Mouse (Mus musculus) intestine, postnatal 0 days (tissue): ENCODE data around the gene Atp2b4. TPM values are rescaled to one million over a fixed set of nuclear protein-coding genes. Genes with fewer than 3 reads are reported as not detected.
A peak's percentile ranks its signal among the peaks of the same experiment; 100 is the strongest.

Source experiments
- ATAC-seq: fragments of 200-750 bp; cut with Nextera tagmentation; 2 replicates; pipeline ENCODE4 v1.8.0; 2017; ENCODE audit warnings: mild to moderate bottlenecking, moderate TSS enrichment, moderate library complexity
- H3K27ac ChIP-seq: fragments of 300-500 bp; sonication (generic); 2 replicates; pipeline ENCODE4 v1.5.1; 2014; ENCODE audit warnings: mild to moderate bottlenecking, low read depth, low read length, moderate library complexity
- H3K27me3 ChIP-seq: fragments of 300-500 bp; sonication (generic); replicated peaks from 2 replicates; pipeline ENCODE4 v1.6.1; 2014; ENCODE audit warnings: low read length, mixed read lengths; ENCODE audit not compliant: control insufficient read depth, insufficient read depth
- H3K36me3 ChIP-seq: fragments of 300-500 bp; sonication (generic); 2 replicates; pipeline ENCODE4 v1.6.1; 2014; ENCODE audit warnings: mild to moderate bottlenecking, moderate library complexity; ENCODE audit not compliant: control insufficient read depth, insufficient read depth
- H3K4me1 ChIP-seq: fragments of 300-500 bp; sonication (generic); replicated peaks from 2 replicates; pipeline ENCODE4 v1.6.1; 2014; ENCODE audit warnings: antibody characterized with exemption, low read length, mixed read lengths; ENCODE audit not compliant: control insufficient read depth, insufficient read depth
- H3K4me2 ChIP-seq: fragments of 300-500 bp; sonication (generic); replicated peaks from 2 replicates; pipeline ENCODE4 v1.6.1; 2014; ENCODE audit warnings: low read depth, mild to moderate bottlenecking, moderate library complexity
- H3K4me3 ChIP-seq: fragments of 300-500 bp; sonication (generic); 2 replicates; pipeline ENCODE4 v1.5.1; 2014; ENCODE audit warnings: low read depth, low read length
- H3K9ac ChIP-seq: fragments of 300-500 bp; sonication (generic); 2 replicates; pipeline ENCODE4 v1.6.1; 2014; ENCODE audit warnings: mild to moderate bottlenecking, low read depth, low read length
- H3K9me3 ChIP-seq: fragments of 300-500 bp; sonication (generic); 2 replicates; pipeline ENCODE4 v1.6.1; 2016; ENCODE audit warnings: mixed run types; ENCODE audit not compliant: control insufficient read depth
- CTCF ChIP-seq: sonication (generic); IDR thresholded peaks from 2 replicates; pipeline ENCODE4 v1.5.1; 2016; ENCODE audit warnings: low read depth, mild to moderate bottlenecking, control low read depth, antibody characterized with exemption, moderate library complexity
- WGBS: fragments of 180-500 bp; shearing (Covaris S2); extraction: QIAGEN DNeasy Blood & Tissue Kit; methylation state at CpG from one replicate; pipeline ENCODE4 v1.1.7; 2014; 5-methylcytosine and 5-hydroxymethylcytosine counted together
- microRNA-seq: library from miRNA; unstranded; fragments of <30 nt; microRNA quantifications from one replicate; pipeline ENCODE4, GENCODE M21; 2016
- polyA plus RNA-seq: library from polyadenylated mRNA; unstranded; fragments of >200 nt; fragmentation: Nextera tagmentation; extraction: Ambion mirVana; gene quantifications from 2 replicates; pipeline ENCODE4 v1.2.1, GENCODE M21; 2015

The Atp2b4 gene
- polyA plus RNA-seq, 1 experiment from 2014 or later, result 9.8 TPM

DNA sequence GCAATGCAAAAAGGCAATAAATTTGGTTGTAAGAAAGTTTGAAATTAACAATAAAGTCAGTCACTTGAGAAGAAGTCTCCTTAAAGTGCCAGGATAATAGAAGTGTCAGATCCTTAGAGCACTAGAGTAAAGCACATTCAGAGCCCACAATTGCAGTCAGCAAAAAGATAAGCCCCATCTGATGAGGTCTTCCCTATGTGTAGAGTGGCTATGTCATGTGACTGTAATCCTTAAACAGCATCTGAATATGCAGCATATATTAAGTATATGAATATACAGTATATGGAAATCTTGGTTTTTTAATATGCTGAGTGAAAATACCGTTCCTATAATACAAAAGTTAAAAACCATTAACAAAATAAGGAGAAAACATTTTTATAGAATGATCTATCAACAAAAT is 147.8 kb downstream of the Atp2b4 start:
- Histone ChIP-seq H3K9me3 (no peaks in the 10 kb centered on the region), H3K9ac (no peak overlapping the region), H3K27me3 (no peaks in the 10 kb centered on the region), H3K36me3 (peaks cover 31% of the 10 kb centered on the region; the same call in 1 of the 2 replicates), H3K4me2 (no peak overlapping the region), H3K4me1 (no peaks in the 10 kb centered on the region), H3K4me3 (no peak overlapping the region), H3K27ac (no peak overlapping the region)
- WGBS, result 95% methylated on average over 1 of the region's 1 CpGs
- no peak for TF ChIP-seq CTCF
- no peak for ATAC-seq

DNA sequence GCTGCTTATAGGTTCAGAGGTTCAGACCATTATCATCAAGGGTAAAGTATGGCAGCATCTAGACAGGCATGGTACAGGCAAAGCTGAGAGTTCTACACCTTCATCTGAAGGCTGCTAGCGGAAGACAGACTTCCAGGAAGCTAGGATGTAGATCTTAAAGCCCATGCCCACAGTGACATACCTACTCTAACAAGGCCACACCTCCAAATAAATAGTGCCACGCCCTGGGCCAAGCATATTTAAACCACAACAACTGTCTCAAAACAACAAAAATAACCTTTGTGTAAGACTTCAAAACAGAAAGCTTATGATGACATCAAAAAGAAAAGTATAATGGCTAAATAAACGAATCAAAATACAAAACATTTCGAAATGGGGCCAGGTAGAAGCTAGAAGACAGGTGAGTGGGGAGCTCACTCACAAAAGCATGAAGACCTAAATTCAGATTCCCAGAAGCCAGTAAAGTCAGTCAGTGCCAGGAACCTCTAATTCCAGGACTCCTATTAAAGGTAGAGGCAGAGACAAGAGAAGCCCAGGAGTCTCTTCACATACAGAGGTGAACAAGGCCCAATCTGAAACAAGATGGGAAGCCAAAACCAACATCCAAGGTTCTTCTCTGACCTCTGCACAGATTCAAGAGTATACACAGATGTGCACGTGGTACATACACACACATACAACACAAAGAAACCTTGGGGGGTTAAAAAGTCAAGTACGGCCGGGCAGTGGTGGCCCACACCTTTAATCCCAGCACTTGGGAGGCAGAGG is 150.4 kb downstream of the Atp2b4 start:
- Histone ChIP-seq H3K4me2 (no peak overlapping the region), H3K9ac (no peak overlapping the region), H3K36me3 (peaks cover 46% of the 10 kb centered on the region), H3K27ac (peak overlapping the region; percentile 21; the same call in 1 of the 2 replicates), H3K4me1 (no peaks in the 10 kb centered on the region), H3K4me3 (no peak overlapping the region), H3K9me3 (no peaks in the 10 kb centered on the region), H3K27me3 (no peaks in the 10 kb centered on the region)
- no peak for ATAC-seq
- WGBS, result 92% methylated on average over 7 of the region's 7 CpGs
- TF ChIP-seq CTCF, result no peak

Small RNA genes lying within 50 kb of the gene (microRNA-seq; reads per million reads assigned to microRNA genes)
- gene Mir6903, result not detected

Other genes starting within 250 kb of the Atp2b4 start
- gene Snrpe, start 190.8 kb downstream of the Atp2b4 start, polyA plus RNA-seq, result 348 and 361 TPM in 2 replicates
- gene Zbed6, start 140.2 kb downstream of the Atp2b4 start, polyA plus RNA-seq, result 0.90 and 0.93 TPM in 2 replicates
- gene Gm38394, start 139.7 kb downstream of the Atp2b4 start, polyA plus RNA-seq, result 1.9 and 2.5 TPM in 2 replicates
- gene Lax1, start 110.9 kb downstream of the Atp2b4 start, polyA plus RNA-seq, result 0.38 and 0.47 TPM in 2 replicates
- 0.82 and 0.94 TPM in 2 replicates for gene Optc, start 107.0 kb upstream of the Atp2b4 start, polyA plus RNA-seq
- gene Prelp, start 120.4 kb upstream of the Atp2b4 start, polyA plus RNA-seq, result 3.3 and 4.1 TPM in 2 replicates
- 2.2 and 2.4 TPM in 2 replicates for gene Fmod, start 236.2 kb upstream of the Atp2b4 start, polyA plus RNA-seq